Mouse (Mus musculus): ENCODE measurements around the gene Pign. TPM values are rescaled to one million over a fixed set of nuclear protein-coding genes. Genes with fewer than 3 reads are reported as not detected.

Pign gene
- polyA plus RNA-seq (2014; fragmentation: Nextera tagmentation; extraction: Ambion mirVana), result 13.7 and 16.2 TPM in 2 replicates

DNA sequence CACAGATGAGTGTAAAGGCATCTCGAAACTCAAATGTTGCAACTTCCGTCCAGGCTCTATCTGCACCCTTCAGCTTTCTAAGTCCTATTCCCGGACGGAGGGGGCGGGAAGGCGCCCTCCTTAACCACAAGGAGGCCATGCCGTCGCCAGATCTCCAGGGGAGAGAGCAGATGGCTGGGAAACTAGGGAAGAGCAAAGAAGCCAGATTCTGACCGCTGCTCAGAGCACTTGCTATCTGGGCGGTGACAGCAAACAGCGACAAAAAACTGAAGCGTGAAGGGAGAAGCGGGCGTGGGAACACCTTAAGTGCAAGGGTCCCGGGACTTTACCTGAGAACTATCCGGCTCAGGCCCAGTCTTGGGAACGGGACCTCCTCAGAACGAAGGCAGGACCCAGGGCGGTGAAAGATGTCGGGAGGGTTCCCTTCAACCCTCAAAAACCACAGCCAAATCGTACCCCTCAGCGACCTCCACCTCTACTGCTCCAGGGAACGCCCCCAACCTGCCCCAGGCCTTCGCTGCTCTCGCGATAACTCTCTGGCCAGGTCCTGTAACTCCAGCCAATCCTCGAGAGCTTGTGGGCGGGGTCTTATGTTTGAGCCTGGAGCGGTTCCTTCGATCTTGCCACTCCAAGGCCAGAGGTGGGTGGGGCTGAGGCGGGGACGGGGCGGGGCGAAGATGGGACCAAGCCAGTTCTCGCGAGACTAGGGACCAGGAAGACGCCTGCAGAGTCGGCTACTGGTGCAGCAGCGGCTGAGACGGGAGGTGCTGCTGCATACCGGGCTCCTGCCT lies at the start of gene Pign, which contains the start of gene Relch:
Gene Pign, minus strand, starts transcription at position 507 of the 791 bp plus-strand sequence.
Gene Relch, plus strand, starts transcription at position 691 of the 791 bp plus-strand sequence.
- Histone ChIP-seq H3K4me1 (replicated peaks; ENCODE audit: control insufficient read depth, insufficient read depth, low read length) (no peaks in the 10 kb centered on the region; the same call in 1 of the 2 replicates), H3K4me2 (peak within 1 kb of the TSS; percentile 87), H3K4me3 (ENCODE audit: low read depth, low read length) (peak within 1 kb of the TSS; percentile 98), H3K27ac (ENCODE audit: low read depth, low read length) (peak within 1 kb of the TSS; percentile 78), H3K36me3 (ENCODE audit: control insufficient read depth, insufficient read depth, low read length) (no peaks in the 10 kb centered on the region), H3K27me3 (replicated peaks; ENCODE audit: control insufficient read depth, insufficient read depth, low read length) (no peaks in the 10 kb centered on the region), H3K9ac (ENCODE audit: low read depth, low read length) (peak within 1 kb of the TSS; percentile 91), H3K9me3 (ENCODE audit: control insufficient read depth, low read length) (no peaks in the 10 kb centered on the region)
- under 1% methylated on average over 41 of the region's 41 CpGs for WGBS
- DNase-seq (ENCODE audit: low spot score) (peak; percentile 93), ATAC-seq (replicated peaks; ENCODE audit: low FRiP score) (peak; percentile 97)

DNA sequence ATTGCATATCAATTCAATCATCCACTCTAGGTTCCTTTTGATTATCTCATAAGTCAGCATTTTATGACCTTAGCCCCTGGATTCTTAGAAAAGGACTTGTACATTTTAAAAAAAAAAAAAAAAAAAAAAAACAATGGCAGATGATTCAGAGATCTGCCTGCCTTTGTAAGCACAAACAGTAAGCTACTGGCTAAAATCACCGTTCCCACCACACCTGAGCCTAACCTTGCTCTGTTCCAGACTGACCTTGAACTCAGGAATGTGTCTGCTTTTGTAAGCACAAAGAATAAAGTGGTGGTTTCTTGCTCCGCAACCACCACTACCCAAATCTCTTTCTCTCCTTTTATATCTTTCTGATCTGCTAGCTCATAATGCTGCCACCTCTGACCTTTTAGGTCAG lies 49.3 kb upstream of the Pign start:
- WGBS, result 83% methylated on average over 2 of the region's 2 CpGs
- Histone ChIP-seq H3K27me3 (replicated peaks; ENCODE audit: control insufficient read depth, insufficient read depth, low read length) (no peaks in the 10 kb centered on the region), H3K36me3 (ENCODE audit: control insufficient read depth, insufficient read depth, low read length) (no peaks in the 10 kb centered on the region; the same call in 1 of the 2 replicates), H3K4me3 (ENCODE audit: low read depth, low read length) (no peak overlapping the region), H3K4me1 (replicated peaks; ENCODE audit: control insufficient read depth, insufficient read depth, low read length) (no peaks in the 10 kb centered on the region), H3K9me3 (ENCODE audit: control insufficient read depth, low read length) (no peaks in the 10 kb centered on the region), H3K4me2 (no peak overlapping the region), H3K9ac (ENCODE audit: low read depth, low read length) (no peak overlapping the region), H3K27ac (ENCODE audit: low read depth, low read length) (no peak overlapping the region)
- DNase-seq (ENCODE audit: low spot score), result no peak
- ATAC-seq (replicated peaks; ENCODE audit: low FRiP score), result no peak

DNA sequence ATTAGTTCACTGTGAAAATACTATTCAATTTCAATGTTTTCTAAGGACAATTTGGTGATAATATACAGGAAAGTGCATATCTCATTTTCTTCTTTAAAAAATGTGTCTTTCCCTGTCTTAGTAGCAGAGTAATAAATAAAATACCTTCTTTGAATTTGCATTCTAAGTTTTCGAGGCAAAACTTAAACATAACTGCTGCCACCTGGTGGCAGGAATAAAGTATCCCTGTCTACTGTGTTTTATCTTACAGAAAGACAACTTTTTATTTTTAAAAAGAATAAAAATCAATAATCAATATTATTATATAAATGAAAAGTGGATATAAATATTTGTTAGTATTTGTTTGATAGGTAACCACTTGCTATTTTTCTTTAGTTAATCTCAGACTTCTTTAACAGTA lies 47.8 kb upstream of the Pign start:
- WGBS, result 44% methylated on average over 1 of the region's 1 CpGs
- Histone ChIP-seq H3K4me1 (replicated peaks; ENCODE audit: control insufficient read depth, insufficient read depth, low read length) (no peaks in the 10 kb centered on the region), H3K4me3 (ENCODE audit: low read depth, low read length) (no peak overlapping the region), H3K9ac (ENCODE audit: low read depth, low read length) (no peak overlapping the region), H3K9me3 (ENCODE audit: control insufficient read depth, low read length) (no peaks in the 10 kb centered on the region), H3K4me2 (no peak overlapping the region), H3K27ac (ENCODE audit: low read depth, low read length) (no peak overlapping the region), H3K36me3 (ENCODE audit: control insufficient read depth, insufficient read depth, low read length) (no peaks in the 10 kb centered on the region; the same call in 1 of the 2 replicates), H3K27me3 (replicated peaks; ENCODE audit: control insufficient read depth, insufficient read depth, low read length) (no peaks in the 10 kb centered on the region)
- no peak for ATAC-seq (replicated peaks; ENCODE audit: low FRiP score)
- DNase-seq (ENCODE audit: low spot score), result no peak

DNA sequence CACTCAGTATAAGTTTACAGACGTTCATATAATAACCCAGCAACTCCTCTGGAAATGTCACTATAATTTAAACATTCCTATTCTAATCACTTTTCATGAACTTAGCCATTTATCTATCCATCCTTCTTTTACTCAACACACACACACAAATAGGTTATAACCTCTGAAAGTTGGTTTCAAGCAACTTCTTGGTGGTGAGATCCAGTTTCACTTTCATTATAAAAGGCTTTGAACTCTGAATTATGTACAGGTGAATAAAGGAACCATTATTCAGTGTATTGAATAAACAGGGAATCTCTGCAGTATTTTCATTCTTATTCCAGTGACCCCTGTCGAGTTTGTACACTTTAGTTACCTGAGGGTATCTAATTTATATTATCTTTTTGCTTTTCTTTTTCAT lies 45.9 kb upstream of the Pign start:
- Histone ChIP-seq H3K4me1 (replicated peaks; ENCODE audit: control insufficient read depth, insufficient read depth, low read length) (no peaks in the 10 kb centered on the region), H3K27ac (ENCODE audit: low read depth, low read length) (no peak overlapping the region), H3K36me3 (ENCODE audit: control insufficient read depth, insufficient read depth, low read length) (peaks cover 2% of the 10 kb centered on the region; the same call in 1 of the 2 replicates), H3K9me3 (ENCODE audit: control insufficient read depth, low read length) (no peaks in the 10 kb centered on the region), H3K9ac (ENCODE audit: low read depth, low read length) (no peak overlapping the region), H3K4me3 (ENCODE audit: low read depth, low read length) (no peak overlapping the region), H3K4me2 (no peak overlapping the region), H3K27me3 (replicated peaks; ENCODE audit: control insufficient read depth, insufficient read depth, low read length) (no peaks in the 10 kb centered on the region)
- DNase-seq (ENCODE audit: low spot score) (no peak), ATAC-seq (replicated peaks; ENCODE audit: low FRiP score) (no peak)
- 85% methylated on average over 2 of the region's 2 CpGs for WGBS

DNA sequence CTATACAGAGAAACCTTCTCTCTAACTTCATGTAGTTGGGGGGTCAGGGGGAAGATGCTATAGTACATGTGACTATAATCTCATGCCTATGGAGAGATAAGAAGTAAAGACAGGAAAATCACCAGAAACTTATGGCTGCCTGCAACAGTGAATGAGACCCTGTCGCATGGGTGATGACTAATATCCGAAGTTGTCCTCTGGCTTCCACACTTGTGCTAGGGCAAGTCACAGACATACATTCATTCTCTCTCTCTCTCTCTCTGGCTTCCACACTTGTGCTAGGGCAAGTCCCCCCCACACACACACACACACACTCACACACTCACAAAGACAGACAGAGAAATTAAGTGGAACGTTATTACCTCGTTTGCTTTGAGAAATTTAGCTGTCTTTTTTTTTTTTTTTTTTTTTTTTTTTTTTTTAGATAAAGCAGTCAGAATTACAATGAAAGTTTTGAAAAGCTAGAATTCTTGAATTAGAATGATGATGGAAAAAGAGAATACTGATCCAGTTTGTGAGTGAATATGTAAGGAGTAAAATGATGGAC lies 37.6 kb upstream of the Pign start:
- no peaks in the 10 kb centered on the region for H3K4me1 ChIP-seq (replicated peaks; ENCODE audit: control insufficient read depth, insufficient read depth, low read length)
- H3K4me3 ChIP-seq (ENCODE audit: low read depth, low read length), result no peak overlapping the region
- DNase-seq (ENCODE audit: low spot score), result no peak
- no peaks in the 10 kb centered on the region for H3K27me3 ChIP-seq (replicated peaks; ENCODE audit: control insufficient read depth, insufficient read depth, low read length)
- no peak overlapping the region for H3K9ac ChIP-seq (ENCODE audit: low read depth, low read length)
- no peaks in the 10 kb centered on the region for H3K9me3 ChIP-seq (ENCODE audit: control insufficient read depth, low read length)
- no peak for ATAC-seq (replicated peaks; ENCODE audit: low FRiP score)
- H3K27ac ChIP-seq (ENCODE audit: low read depth, low read length), result no peak overlapping the region
- WGBS, result 86% methylated on average over 4 of the region's 4 CpGs
- peaks cover 2% of the 10 kb centered on the region; the same call in 1 of the 2 replicates for H3K36me3 ChIP-seq (ENCODE audit: control insufficient read depth, insufficient read depth, low read length)
- no peak overlapping the region for H3K4me2 ChIP-seq

DNA sequence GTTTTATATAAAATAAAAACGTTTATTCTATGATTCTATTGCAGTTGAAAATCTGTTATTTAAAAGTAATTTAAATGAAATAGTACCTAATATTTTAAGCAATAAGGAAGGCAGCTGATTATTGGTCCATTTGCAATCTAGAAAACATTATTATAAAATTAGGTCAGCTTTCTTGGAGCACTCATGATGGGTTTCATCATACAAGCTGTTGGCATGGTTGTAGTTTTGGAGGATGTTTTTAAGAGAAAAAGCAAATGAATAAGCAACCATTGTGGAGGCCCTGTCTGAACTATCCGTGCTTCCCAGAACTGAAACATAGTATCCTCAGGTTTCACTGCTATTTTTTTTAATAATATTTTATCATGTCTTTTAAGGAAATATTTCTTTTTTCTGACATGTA lies 32.1 kb upstream of the Pign start:
- Histone ChIP-seq H3K27me3 (replicated peaks; ENCODE audit: control insufficient read depth, insufficient read depth, low read length) (no peaks in the 10 kb centered on the region), H3K4me1 (replicated peaks; ENCODE audit: control insufficient read depth, insufficient read depth, low read length) (no peaks in the 10 kb centered on the region), H3K4me2 (no peak overlapping the region), H3K4me3 (ENCODE audit: low read depth, low read length) (no peak overlapping the region), H3K9ac (ENCODE audit: low read depth, low read length) (no peak overlapping the region), H3K9me3 (ENCODE audit: control insufficient read depth, low read length) (no peaks in the 10 kb centered on the region), H3K36me3 (ENCODE audit: control insufficient read depth, insufficient read depth, low read length) (no peaks in the 10 kb centered on the region), H3K27ac (ENCODE audit: low read depth, low read length) (no peak overlapping the region)
- DNase-seq (ENCODE audit: low spot score) (no peak), ATAC-seq (replicated peaks; ENCODE audit: low FRiP score) (no peak)
- 80% methylated on average over 2 of the region's 2 CpGs for WGBS

DNA sequence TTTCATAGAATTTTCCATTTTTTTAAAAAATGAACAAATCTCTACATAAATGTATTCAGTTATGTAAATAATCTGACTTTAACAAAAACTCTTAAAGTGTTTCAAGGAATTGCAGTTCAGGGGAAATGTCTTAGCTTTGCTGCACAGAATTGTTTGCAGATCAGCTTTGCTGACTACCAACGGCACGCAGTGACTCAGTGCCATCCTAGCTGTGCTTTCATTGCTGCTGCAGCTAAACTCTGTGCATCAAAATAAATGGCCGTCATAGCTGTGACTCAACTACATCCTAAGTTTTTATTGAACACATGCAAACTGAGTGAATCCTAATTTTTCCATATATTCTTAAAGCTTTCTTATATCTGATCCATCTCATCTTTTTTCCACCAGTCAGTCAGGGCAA lies 22.0 kb upstream of the Pign start:
- DNase-seq (ENCODE audit: low spot score) (no peak), ATAC-seq (replicated peaks; ENCODE audit: low FRiP score) (no peak)
- H3K9me3 ChIP-seq (ENCODE audit: control insufficient read depth, low read length), result no peaks in the 10 kb centered on the region
- H3K36me3 ChIP-seq (ENCODE audit: control insufficient read depth, insufficient read depth, low read length), result no peaks in the 10 kb centered on the region
- no peak overlapping the region for H3K27ac ChIP-seq (ENCODE audit: low read depth, low read length)
- 88% methylated on average over 3 of the region's 3 CpGs for WGBS
- no peak overlapping the region for H3K4me3 ChIP-seq (ENCODE audit: low read depth, low read length)
- no peak overlapping the region for H3K9ac ChIP-seq (ENCODE audit: low read depth, low read length)
- H3K4me1 ChIP-seq (replicated peaks; ENCODE audit: control insufficient read depth, insufficient read depth, low read length), result no peaks in the 10 kb centered on the region
- H3K27me3 ChIP-seq (replicated peaks; ENCODE audit: control insufficient read depth, insufficient read depth, low read length), result no peaks in the 10 kb centered on the region
- no peak overlapping the region for H3K4me2 ChIP-seq

DNA sequence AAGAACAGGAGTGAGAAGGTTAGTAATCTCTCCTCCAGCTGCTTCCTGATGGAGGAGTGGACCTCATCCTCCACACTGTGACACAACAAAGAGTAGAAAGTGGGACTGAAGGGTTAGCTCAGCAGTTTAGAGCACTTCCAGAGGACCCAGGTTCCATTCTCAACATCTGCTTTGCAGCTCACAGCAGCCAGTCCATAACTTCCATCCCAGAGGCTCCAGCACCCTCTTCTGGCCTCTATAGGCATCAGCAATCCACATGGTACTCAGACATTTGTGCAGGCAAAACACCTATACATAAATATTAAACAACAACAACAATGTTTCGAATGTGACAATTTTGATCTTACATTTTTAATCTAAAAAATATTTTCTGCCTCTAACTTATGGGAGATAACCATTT lies 17.1 kb upstream of the Pign start:
- Histone ChIP-seq H3K4me2 (no peak overlapping the region), H3K4me1 (replicated peaks; ENCODE audit: control insufficient read depth, insufficient read depth, low read length) (no peaks in the 10 kb centered on the region), H3K9ac (ENCODE audit: low read depth, low read length) (no peak overlapping the region), H3K9me3 (ENCODE audit: control insufficient read depth, low read length) (no peaks in the 10 kb centered on the region), H3K4me3 (ENCODE audit: low read depth, low read length) (no peak overlapping the region), H3K36me3 (ENCODE audit: control insufficient read depth, insufficient read depth, low read length) (no peaks in the 10 kb centered on the region), H3K27ac (ENCODE audit: low read depth, low read length) (no peak overlapping the region), H3K27me3 (replicated peaks; ENCODE audit: control insufficient read depth, insufficient read depth, low read length) (no peaks in the 10 kb centered on the region)
- ATAC-seq (replicated peaks; ENCODE audit: low FRiP score), result peak; percentile 58; the same call in 1 of the 2 replicates
- 88% methylated on average over 1 of the region's 1 CpGs for WGBS
- no peak for DNase-seq (ENCODE audit: low spot score)

DNA sequence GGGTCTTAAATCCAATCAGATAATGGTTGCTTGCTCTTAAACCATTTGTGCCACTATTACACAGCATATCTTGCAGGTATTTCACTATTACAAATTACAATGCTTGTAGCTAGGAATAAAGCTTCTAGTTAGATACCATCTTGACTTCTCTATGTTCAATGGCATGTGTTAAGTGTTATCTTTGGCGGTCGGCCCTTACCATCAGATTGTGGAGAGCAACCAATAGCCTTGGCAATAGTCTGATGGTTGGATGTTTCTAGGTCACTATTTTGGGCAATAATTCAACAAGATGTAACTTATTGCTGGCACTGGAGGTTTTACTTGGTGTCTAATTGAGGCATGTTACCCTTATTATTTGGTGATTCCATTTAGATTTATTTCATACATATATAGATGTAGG lies 11.3 kb upstream of the Pign start:
- 87% methylated on average over 2 of the region's 2 CpGs for WGBS
- no peak overlapping the region for H3K27ac ChIP-seq (ENCODE audit: low read depth, low read length)
- H3K9me3 ChIP-seq (ENCODE audit: control insufficient read depth, low read length), result no peaks in the 10 kb centered on the region
- no peak overlapping the region for H3K9ac ChIP-seq (ENCODE audit: low read depth, low read length)
- ATAC-seq (replicated peaks; ENCODE audit: low FRiP score) (no peak), DNase-seq (ENCODE audit: low spot score) (no peak)
- no peaks in the 10 kb centered on the region for H3K27me3 ChIP-seq (replicated peaks; ENCODE audit: control insufficient read depth, insufficient read depth, low read length)
- no peaks in the 10 kb centered on the region for H3K4me1 ChIP-seq (replicated peaks; ENCODE audit: control insufficient read depth, insufficient read depth, low read length)
- no peak overlapping the region for H3K4me3 ChIP-seq (ENCODE audit: low read depth, low read length)
- H3K36me3 ChIP-seq (ENCODE audit: control insufficient read depth, insufficient read depth, low read length), result no peaks in the 10 kb centered on the region
- H3K4me2 ChIP-seq, result no peak overlapping the region

Data from liver, embryonic 11.5 days (tissue).